Mouse (Mus musculus) natural killer cell, adult 2 months (primary cell): Measurements from ENCODE around the gene Phldb2.

Experiments used
- DNase-seq, 2 experiments: peaks; one replicate each; pipeline ENCODE4 v3.0.0; 2022; ENCODE audit warnings: low spot score in 2 of 2

The Phldb2 gene

GRCm38 (mm10) chr16:45953394-45953793 is at the start of gene Phldb2:
TSS of gene Phldb2 (minus strand) at chr16:45953598.
- DNase-seq, result no peak

- DNase-seq, result peak; percentile 39 to 59
Measured at GRCm38 (mm10) chr16:46001550-46002166, 48.3 kb upstream of the Phldb2 start.

DNA sequence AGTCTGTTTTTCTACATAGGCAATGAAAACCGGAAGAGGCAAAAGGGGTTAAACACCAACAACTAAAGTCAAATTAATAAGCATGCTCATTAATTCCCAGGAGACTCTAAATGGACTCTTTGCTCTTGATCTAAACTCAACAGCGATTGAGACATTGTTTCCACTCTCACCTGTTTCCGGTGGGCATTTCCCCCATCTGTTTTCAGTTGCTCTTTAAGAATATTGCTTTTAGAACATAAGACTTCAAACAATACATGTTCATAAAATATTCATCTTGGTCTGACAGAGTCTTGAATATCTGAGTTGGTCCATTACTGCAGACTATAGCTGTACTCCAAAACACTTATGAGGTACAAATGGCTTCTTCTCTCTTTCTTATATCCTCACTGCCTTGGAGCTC is 47.6 kb upstream of the Phldb2 start:
- DNase-seq, result no peak

DNA sequence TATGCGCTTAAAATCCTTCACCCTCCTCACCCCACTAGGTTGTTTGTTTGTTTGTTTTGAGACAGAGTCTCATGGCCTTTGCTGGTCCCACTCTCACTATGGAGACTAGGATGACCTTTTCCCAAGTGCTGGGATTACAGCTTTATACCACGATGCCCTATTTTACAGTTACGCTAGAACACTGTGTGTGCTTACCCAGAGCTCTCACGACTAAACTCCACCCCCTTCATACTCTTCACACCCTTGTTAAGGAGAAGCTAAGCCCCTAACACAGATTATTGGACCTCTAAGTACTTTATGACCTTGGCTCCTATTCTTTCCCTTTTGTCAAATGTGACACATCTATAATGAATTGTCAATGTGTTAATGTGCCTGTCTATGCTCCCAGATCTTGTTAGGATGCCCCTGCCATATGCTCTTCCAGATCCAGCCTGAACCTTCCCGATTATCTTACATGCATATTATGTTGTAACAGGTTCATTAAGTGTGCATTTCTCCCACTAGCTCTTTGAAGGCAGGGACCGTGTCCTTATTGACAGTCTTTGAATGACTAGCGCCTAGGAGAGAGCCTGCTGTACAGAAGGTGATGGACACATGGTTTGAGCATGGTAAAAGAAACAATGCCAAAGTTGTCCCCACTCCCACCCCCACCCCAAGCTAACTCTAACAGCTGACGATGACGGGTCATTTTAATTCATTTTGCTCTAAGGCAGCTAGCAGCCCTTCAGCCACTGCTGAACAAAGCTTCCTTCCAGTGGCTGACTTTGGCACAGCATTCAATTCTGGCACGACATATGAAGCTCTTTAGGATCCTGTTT is 46.2 kb upstream of the Phldb2 start:
- DNase-seq, result no peak

- DNase-seq, result no peak
Measured at GRCm38 (mm10) chr16:45998231-45998630, 44.8 kb upstream of the Phldb2 start.

DNA sequence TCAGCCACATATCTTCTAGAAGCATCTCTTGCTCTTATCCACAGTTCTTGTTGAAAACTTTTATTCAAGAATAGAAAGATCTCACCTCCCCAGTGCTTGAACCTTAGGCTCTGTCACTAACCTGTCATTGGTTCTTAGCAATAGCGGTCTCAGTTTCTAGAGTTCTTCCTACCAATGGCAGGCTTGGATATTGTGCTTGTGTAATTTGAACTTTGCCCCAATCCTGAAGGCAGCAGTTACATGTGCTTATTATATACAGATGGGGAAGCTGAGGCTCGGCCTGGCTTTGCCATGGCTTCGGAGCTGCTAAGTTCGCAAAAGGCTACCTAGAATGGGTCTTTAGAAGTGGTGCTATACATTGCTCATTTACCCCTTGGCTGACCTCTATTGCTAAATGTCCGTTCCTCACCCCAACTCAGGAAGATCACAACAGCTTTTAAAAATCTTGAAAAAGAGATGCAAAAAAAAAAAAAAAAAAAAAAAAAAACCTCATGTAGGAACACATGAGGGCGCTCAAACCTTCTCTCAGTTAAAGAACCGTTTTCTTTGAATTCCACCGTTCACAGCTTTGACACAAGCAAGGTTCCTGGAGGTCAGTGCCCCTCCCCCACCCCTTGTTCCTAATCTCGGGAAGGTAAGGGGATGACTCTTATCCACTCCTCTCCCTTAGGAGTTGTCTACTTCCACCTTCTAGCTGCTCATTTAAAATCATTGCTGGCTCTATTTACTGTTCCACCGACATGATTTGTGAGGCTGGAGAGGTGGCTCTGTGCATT is 37.7 kb upstream of the Phldb2 start:
- DNase-seq, result no peak

- DNase-seq, result no peak
Measured at GRCm38 (mm10) chr16:45986236-45986635, 32.8 kb upstream of the Phldb2 start.

- DNase-seq, result no peak
Measured at GRCm38 (mm10) chr16:45984610-45985606, 31.5 kb upstream of the Phldb2 start.

- no peak for DNase-seq
Measured at GRCm38 (mm10) chr16:45976251-45976650, 22.9 kb upstream of the Phldb2 start.

DNA sequence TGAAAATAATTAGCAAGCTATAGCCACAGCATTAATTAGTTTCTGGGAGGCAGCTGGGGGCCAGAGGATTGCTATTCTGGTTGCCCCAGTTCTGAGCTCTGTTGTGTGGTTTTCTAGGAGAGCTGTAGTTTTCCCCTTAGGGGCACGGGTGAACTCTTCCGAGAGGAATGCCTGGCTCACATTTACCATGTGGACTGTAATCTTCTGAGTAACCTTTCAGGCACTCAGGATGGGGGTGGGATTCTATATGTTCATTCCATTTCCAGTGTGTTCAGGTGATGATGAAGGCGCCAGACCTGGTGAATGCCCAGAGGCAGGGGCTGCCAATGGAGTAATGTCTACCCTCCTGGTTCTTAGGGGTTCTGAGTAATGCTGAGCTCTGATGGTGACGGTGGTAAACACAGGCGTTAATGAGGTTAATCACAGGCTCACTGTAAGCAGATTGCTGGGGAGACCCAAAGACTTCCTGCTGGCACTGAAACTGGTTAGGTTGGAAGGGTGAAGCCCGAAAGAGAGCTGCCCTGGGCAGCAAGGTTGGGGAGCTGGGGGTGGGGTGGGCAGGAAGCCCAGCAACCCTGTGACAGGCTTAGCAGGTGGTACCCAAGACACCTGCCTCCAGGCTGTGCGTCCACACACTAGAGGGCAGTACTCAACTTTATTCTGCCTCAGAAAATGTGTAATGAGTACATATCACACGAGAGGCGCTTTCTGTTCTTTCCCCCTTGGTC is 20.7 kb upstream of the Phldb2 start:
- DNase-seq, result no peak

DNA sequence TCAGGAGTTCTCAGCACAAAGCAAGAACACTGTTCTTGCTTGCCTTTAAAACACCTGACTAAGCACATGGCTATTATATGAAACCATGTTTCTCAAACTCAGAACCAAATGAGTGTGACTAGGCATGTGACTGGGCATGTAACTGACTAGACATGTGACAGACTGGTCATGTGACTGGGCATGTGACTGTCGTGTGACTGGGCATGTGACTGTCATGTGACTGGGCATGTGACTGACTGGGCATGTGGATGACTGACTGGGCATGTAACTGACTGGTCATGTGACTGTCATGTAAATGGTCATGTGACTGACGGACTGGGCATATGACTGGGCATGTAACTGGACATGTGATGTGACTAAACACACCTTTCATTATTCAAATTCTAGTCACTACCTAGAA is 16.8 kb upstream of the Phldb2 start:
- peak; percentile 14 to 36 for DNase-seq

- no peak for DNase-seq
Measured at GRCm38 (mm10) chr16:45968716-45969115, 15.3 kb upstream of the Phldb2 start.

DNA sequence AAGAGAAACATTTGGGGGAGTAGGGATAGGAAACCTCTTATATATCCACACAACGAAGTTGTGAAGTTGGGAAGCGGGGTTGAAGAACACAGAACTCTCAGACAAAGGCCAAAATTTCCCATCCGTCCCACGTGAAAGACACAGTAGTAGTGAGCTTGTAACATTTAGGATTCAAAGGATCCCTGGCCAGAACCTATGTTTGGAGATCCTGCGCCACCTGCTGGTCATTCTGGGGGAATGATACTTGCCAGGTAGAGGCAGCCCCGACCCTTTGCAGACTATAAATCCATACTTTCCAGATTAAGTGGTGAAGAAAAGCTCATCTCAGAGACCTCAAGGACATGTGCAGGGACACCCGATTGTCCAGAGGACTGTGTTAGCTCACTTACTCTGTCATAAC is 14.1 kb upstream of the Phldb2 start:
- DNase-seq, result peak; percentile 42 to 48

DNA sequence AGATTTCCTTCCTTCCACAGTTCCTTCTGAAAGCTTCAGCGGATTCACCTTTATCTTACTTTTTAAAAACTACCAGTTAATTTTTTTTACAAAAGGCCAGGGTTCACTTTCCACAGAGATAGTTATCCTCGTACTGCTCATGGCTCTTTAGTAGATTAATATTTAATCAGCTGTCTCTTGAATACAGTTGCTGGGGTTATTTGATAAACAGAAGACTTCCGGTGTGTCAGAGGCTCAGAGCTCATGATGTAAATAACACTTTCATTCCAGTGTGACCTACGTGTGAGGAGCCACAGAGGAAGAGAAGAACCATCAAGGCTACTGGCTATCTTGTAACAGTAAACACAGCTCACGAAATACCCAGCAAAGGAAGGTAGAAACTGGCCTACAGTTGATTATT is 13.2 kb upstream of the Phldb2 start:
- DNase-seq, result no peak

- DNase-seq, result no peak
Measured at GRCm38 (mm10) chr16:45964777-45965176, 11.4 kb upstream of the Phldb2 start.

GRCm38 (mm10) chr16:45963837-45964236 is 10.4 kb upstream of the Phldb2 start:
- DNase-seq, result no peak

- no peak for DNase-seq
Measured at GRCm38 (mm10) chr16:45963088-45963487, 9.7 kb upstream of the Phldb2 start.

- no peak for DNase-seq
Measured at GRCm38 (mm10) chr16:45960978-45961377, 7.6 kb upstream of the Phldb2 start.

- no peak for DNase-seq
Measured at GRCm38 (mm10) chr16:45956390-45956950, 3.1 kb upstream of the Phldb2 start.

- DNase-seq, result no peak
Measured at GRCm38 (mm10) chr16:45952501-45952900, 897 bp downstream of the Phldb2 start.
